Mouse (Mus musculus) midbrain, embryonic 12.5 days (tissue): Measurements from ENCODE around the gene Zbtb3. TPM values are rescaled to one million over a fixed set of nuclear protein-coding genes. Genes with fewer than 3 reads are reported as not detected.

Source experiments
- ATAC-seq: fragments of 200-750 bp; cut with Nextera tagmentation; 2 replicates; pipeline ENCODE4 v1.8.0; 2017; ENCODE audit warnings: low read depth, moderate TSS enrichment, moderate library complexity; ENCODE audit not compliant: low FRiP score
- H3K27ac ChIP-seq: fragments of 300-500 bp; sonication (generic); replicated peaks from 2 replicates; pipeline ENCODE4 v1.5.1; 2016; ENCODE audit warnings: mild to moderate bottlenecking
- H3K27me3 ChIP-seq: fragments of 300-500 bp; sonication (generic); 2 replicates; pipeline ENCODE4 v1.6.1; 2016; ENCODE audit warnings: mild to moderate bottlenecking
- H3K36me3 ChIP-seq: fragments of 300-500 bp; sonication (generic); 2 replicates; pipeline ENCODE4 v1.6.1; 2016
- H3K4me1 ChIP-seq: fragments of 300-500 bp; sonication (generic); 2 replicates; pipeline ENCODE4 v1.6.1; 2016
- H3K4me2 ChIP-seq: fragments of 300-500 bp; sonication (generic); replicated peaks from 2 replicates; pipeline ENCODE4 v1.6.1; 2016; ENCODE audit warnings: mild to moderate bottlenecking, moderate library complexity
- H3K4me3 ChIP-seq: fragments of 300-500 bp; sonication (generic); 2 replicates; pipeline ENCODE4 v1.5.1; 2016; ENCODE audit warnings: mild to moderate bottlenecking
- H3K9ac ChIP-seq: fragments of 300-500 bp; sonication (generic); replicated peaks from 2 replicates; pipeline ENCODE4 v1.6.1; 2016; ENCODE audit warnings: mild to moderate bottlenecking, moderate library complexity
- H3K9me3 ChIP-seq: fragments of 300-500 bp; sonication (generic); 2 replicates; pipeline ENCODE4 v1.6.1; 2016; ENCODE audit warnings: mild to moderate bottlenecking
- WGBS: fragments of 180-500 bp; shearing (Covaris S2); methylation state at CpG from one replicate; pipeline ENCODE4 v1.1.7; 2016; 5-methylcytosine and 5-hydroxymethylcytosine counted together
- polyA plus RNA-seq: library from polyadenylated mRNA; unstranded; fragments of >200 nt; fragmentation: Nextera tagmentation; extraction: Ambion mirVana; gene quantifications from 2 replicates; pipeline ENCODE4 v1.2.1, GENCODE M21; 2016

Zbtb3 gene
- polyA plus RNA-seq, 1 experiment from 2014 or later = 8.8 TPM

DNA sequence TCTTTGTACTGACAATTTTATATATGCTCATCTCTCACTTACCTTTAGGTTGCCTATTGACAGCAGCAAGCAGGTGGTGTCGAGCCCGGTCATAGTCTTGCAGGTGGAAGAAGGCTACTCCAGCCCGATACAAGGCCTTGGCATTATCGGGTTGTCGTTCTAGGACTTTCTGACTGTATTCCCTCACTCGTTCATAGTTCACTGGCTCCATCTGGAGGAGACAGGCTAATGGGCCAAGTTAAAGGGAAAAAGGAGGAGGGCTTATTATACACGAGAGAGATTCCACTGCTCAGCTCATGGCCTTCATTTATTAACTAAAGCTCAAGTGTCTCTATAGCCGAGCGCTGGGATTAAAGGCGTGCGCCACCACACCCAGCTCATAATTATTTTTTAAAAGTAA is 13.5 kb downstream of the Zbtb3 start:
- H3K27ac ChIP-seq = no peak overlapping the region
- 82% methylated on average over 11 of the region's 11 CpGs for WGBS
- ATAC-seq = no peak
- H3K27me3 ChIP-seq = no peaks in the 10 kb centered on the region
- H3K4me1 ChIP-seq = peaks cover 35% of the 10 kb centered on the region
- H3K9me3 ChIP-seq = no peaks in the 10 kb centered on the region
- no peak overlapping the region for H3K9ac ChIP-seq
- no peak overlapping the region for H3K4me2 ChIP-seq
- no peak overlapping the region for H3K4me3 ChIP-seq
- H3K36me3 ChIP-seq = peaks cover 54% of the 10 kb centered on the region

DNA sequence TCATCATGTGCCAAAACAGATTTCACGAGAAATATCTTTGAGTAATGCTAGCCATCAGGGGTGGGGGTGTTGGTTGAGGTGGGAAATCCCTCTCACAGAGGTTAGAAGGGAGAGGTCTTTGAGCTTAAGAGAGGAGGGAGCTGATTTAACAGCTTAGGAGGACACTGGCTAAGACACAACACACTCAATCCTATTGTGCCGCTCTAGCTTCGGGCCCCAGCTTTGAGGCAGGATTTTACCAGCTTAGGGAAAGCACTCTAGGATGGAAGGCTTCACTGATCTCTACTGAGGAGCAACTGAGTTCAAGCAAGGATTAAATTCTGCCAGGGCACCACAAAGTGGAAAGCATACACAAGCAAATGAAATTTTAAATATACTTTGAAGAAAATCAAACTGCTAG is 14.6 kb downstream of the Zbtb3 start:
- Histone ChIP-seq H3K36me3 (peaks cover 44% of the 10 kb centered on the region), H3K4me1 (peaks cover 42% of the 10 kb centered on the region), H3K9me3 (no peaks in the 10 kb centered on the region), H3K9ac (peak overlapping the region; percentile 47), H3K27me3 (no peaks in the 10 kb centered on the region), H3K4me3 (peak overlapping the region; percentile 19), H3K27ac (no peak overlapping the region), H3K4me2 (peak overlapping the region; percentile 94)
- no peak for ATAC-seq
- 37% methylated on average over 3 of the region's 3 CpGs for WGBS

DNA sequence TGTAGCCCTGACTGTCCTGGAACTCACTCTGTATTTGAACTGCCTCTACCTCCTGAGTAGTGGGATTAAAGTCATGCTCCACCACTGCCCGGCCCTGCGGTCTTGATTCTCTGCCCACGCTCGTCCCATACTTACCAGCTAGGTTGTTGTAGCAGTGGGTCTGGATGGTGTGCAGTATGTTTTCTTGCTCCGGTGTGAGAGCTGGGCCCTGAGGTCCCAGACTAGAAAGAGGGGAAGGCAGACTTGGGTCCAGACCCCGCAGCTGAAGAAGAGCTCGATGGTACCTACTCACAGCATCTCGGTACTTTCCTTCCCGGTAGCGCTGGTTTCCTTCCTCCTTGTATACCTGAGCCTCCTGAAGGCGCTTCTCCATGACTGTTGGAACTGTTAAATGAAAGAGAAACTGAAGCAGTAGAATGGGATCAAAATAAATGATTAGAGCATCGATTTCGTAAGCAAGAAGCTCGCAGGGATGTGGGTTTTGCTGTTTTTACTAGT is 16.0 kb downstream of the Zbtb3 start:
- Histone ChIP-seq H3K9me3 (no peaks in the 10 kb centered on the region), H3K27ac (peak overlapping the region; percentile 99), H3K36me3 (peaks cover 37% of the 10 kb centered on the region), H3K9ac (peak overlapping the region; percentile 86), H3K4me3 (peak overlapping the region; percentile 100), H3K4me1 (peaks cover 55% of the 10 kb centered on the region), H3K27me3 (no peaks in the 10 kb centered on the region), H3K4me2 (peak overlapping the region; percentile 94)
- ATAC-seq = no peak
- WGBS = 32% methylated on average over 14 of the region's 14 CpGs

DNA sequence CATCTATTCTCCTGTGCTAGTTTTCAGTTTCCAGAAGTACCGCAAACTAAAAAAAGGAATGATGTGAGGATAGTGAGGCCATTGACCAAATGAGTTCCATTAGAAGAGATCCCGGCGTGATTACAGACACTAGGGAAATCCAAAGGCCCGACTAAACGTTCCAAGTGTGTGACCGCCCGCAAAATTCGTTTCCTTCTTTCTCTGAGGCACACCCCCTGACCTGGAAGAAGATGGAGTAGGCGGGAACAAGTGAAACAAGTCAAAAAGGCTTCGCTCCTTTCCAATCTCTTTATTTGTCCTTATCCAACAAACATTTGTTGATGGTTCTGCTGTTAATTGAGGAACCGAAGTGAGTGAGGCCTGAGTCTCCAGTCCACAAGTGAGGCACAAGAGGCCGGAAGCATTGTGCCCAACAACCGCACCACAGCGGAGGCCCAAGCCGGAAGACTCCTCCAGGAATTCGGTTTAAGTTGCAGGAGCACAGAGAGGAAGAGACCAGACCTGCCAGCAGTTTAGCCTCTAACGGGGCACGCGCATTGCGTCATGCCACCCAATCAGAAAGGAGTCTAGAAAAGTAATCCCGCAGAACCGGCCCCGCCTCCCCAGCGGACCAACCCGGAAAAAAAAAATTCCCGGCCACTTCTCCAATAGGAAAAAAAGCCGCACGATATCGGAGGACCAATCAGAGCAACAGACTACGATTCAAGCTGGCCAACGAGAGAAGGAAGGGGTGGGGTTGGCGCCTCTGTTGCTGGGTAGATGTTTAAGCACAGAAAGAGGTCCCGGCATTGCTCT is 16.6 kb downstream of the Zbtb3 start, which contains the start of gene Ttc9c:
Ttc9c (minus strand) TSS at position 533 of the 795 bp plus-strand sequence.
- Histone ChIP-seq H3K27ac (peak within 1 kb of the TSS; percentile 99), H3K4me3 (peak within 1 kb of the TSS; percentile 100), H3K9ac (peak within 1 kb of the TSS; percentile 99), H3K4me2 (peak within 1 kb of the TSS; percentile 94), H3K27me3 (no peaks in the 10 kb centered on the region), H3K36me3 (peaks cover 37% of the 10 kb centered on the region), H3K4me1 (peaks cover 57% of the 10 kb centered on the region), H3K9me3 (no peaks in the 10 kb centered on the region)
- under 1% methylated on average over 33 of the region's 33 CpGs for WGBS
- ATAC-seq = peak; percentile 93

DNA sequence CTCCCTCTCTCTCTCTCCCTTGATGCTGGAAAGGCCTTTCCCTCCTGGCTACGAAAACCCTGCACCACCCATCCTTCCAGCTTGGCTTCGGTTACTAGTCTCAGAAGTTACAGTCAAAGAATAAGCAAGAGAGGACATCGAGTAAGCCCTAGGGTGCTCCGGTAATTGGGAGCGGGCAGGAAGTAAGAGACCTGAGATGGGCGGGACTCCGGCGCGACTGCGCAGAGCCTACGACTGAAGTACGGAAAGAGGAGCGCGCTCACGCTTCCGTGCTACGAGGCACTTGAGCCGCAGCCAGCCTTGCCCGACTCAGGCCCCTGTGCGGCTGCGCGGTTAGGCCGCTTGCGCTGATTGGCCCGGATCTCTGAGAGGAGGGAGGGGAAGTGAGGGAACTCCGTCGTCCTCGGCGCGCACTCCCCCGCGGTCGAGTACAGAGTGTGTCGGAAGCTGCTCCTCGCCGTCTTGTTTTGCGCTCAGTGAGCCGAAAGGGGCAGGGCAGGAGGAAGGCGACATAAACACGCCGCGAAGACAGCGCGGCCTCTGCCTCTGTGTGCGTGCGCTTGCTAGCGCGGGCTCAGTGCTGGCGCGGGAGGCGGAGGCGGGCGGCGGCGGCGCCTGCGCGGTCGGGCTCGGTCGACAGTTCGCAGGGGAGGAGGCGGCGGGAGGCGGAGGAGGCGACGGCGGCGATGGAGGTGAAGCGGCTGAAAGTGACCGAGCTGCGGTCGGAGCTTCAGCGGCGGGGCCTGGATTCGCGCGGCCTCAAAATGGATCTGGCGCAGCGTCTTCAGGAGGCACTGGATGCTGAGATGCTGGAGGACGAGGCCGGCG is 17.5 kb downstream of the Zbtb3 start, which contains the start of gene Hnrnpul2:
Hnrnpul2 (plus strand) TSS at position 415 of the 828 bp plus-strand sequence.
- Histone ChIP-seq H3K9ac (peak within 1 kb of the TSS; percentile 99), H3K27me3 (no peaks in the 10 kb centered on the region), H3K4me3 (peak within 1 kb of the TSS; percentile 100), H3K4me1 (peaks cover 55% of the 10 kb centered on the region), H3K9me3 (no peaks in the 10 kb centered on the region), H3K4me2 (peak within 1 kb of the TSS; percentile 94), H3K36me3 (peaks cover 38% of the 10 kb centered on the region), H3K27ac (peak within 1 kb of the TSS; percentile 99)
- WGBS = under 1% methylated on average over 81 of the region's 83 CpGs
- ATAC-seq = peak; percentile 97

DNA sequence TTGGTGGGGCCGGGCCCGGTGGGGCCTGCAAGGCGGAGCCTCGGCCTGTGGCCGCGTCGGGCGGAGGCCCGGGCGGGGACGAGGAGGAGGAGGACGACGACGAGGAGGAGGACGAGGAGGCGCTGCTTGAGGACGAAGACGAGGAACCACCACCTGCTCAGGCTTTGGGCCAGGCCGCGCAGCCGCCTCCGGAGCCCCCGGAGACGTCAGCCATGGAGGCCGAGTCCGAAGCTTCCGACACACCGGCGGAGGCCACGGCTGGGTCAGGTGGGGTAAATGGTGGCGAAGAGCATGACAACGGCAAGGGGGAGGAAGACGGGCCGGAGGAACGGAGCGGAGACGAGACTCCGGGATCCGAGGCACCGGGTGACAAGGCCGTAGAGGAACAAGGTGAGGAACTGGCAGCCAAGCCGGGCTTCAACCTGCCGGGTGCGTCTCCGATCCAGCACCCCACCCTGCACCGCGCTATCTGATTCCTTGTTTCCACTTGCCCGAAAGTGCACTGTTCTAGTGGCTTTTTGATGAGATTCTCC is 18.1 kb downstream of the Zbtb3 start:
- peak; percentile 10 for ATAC-seq
- Histone ChIP-seq H3K27ac (peak overlapping the region; percentile 99), H3K27me3 (no peaks in the 10 kb centered on the region), H3K4me1 (peaks cover 50% of the 10 kb centered on the region), H3K36me3 (peaks cover 38% of the 10 kb centered on the region), H3K4me2 (peak overlapping the region; percentile 94), H3K4me3 (peak overlapping the region; percentile 100), H3K9ac (peak overlapping the region; percentile 99), H3K9me3 (no peaks in the 10 kb centered on the region)
- under 1% methylated on average over 42 of the region's 48 CpGs for WGBS

DNA sequence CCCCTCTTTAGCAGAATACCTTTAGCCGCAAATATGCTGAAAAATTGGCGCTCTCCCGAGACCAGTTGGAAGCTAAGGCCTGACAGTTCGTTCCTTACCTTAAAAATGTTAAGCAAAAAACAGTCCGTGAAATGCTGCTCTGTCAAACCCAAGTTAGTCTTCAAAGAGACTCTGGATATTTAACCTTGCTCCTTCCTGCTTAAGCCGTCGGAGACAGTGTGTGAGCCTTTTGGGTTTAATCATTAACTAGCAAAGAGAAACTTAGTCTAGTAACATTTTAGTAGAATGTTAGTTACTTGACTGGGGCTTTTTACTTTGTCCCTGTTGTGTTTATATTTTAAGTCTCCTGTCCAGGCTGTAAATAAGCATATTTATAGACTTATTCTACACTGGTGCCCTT is 18.8 kb downstream of the Zbtb3 start:
- H3K36me3 ChIP-seq = peaks cover 39% of the 10 kb centered on the region
- WGBS = 3% methylated on average over 7 of the region's 7 CpGs

DNA sequence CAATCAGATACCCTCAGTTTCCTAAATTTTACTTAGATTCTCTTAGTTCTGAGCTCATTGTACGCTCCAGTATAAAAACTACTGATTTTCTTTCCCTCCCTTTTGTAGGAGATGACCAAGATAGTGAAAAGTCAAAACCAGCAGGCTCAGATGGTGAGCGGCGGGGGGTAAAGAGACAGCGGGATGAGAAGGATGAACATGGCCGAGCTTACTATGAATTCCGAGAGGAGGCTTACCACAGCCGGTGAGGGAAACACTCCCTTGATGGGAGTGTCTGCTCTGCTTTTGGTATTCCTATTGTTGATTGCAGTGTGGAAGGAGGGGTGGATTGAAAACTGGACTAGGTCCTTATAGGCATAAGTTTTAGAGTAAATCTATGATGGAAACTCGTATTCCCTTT is 20.3 kb downstream of the Zbtb3 start:
- Histone ChIP-seq H3K27ac (no peak overlapping the region), H3K9ac (peak overlapping the region; percentile 99), H3K4me3 (peak overlapping the region; percentile 100), H3K4me2 (peak overlapping the region; percentile 94), H3K9me3 (no peaks in the 10 kb centered on the region), H3K27me3 (no peaks in the 10 kb centered on the region), H3K4me1 (peaks cover 30% of the 10 kb centered on the region), H3K36me3 (peaks cover 47% of the 10 kb centered on the region)
- ATAC-seq = no peak
- WGBS = 72% methylated on average over 8 of the region's 8 CpGs

More for the DNA sequence above, 18.8 kb downstream of the Zbtb3 start:
- peak overlapping the region; percentile 99 for H3K9ac ChIP-seq
- H3K27me3 ChIP-seq = no peaks in the 10 kb centered on the region
- H3K27ac ChIP-seq = peak overlapping the region; percentile 99
- peaks cover 44% of the 10 kb centered on the region for H3K4me1 ChIP-seq
- peak overlapping the region; percentile 94 for H3K4me2 ChIP-seq
- no peak for ATAC-seq
- no peaks in the 10 kb centered on the region for H3K9me3 ChIP-seq
- peak overlapping the region; percentile 100 for H3K4me3 ChIP-seq

DNA sequence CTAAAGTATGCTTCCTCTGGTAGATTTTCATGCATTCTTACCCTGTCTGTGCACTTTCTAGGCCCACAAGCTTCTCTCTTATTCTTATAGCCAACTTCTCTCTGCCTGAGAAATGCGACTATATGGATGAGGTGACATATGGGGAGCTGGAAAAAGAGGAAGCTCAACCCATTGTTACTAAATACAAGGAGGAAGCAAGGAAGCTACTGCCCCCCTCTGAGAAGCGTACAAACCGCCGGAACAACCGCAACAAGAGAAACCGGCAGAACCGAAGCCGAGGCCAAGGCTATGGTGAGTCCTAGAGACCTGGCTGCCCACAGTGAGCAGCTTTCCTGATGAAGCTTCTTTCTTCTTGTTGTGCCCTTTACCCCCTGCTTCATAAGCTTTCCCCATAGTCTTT is 27.3 kb downstream of the Zbtb3 start, which contains the start of gene AC129217.1:
AC129217.1 (plus strand) TSS at position 114 of the 400 bp plus-strand sequence.
- no peaks in the 10 kb centered on the region for H3K9me3 ChIP-seq
- H3K4me3 ChIP-seq = no peak within 1 kb of the TSS
- no peaks in the 10 kb centered on the region for H3K4me1 ChIP-seq
- no peaks in the 10 kb centered on the region for H3K27me3 ChIP-seq
- peaks cover 98% of the 10 kb centered on the region for H3K36me3 ChIP-seq
- H3K27ac ChIP-seq = no peak within 1 kb of the TSS
- ATAC-seq = no peak
- H3K4me2 ChIP-seq = no peak within 1 kb of the TSS
- H3K9ac ChIP-seq = no peak within 1 kb of the TSS
- 90% methylated on average over 8 of the region's 8 CpGs for WGBS

DNA sequence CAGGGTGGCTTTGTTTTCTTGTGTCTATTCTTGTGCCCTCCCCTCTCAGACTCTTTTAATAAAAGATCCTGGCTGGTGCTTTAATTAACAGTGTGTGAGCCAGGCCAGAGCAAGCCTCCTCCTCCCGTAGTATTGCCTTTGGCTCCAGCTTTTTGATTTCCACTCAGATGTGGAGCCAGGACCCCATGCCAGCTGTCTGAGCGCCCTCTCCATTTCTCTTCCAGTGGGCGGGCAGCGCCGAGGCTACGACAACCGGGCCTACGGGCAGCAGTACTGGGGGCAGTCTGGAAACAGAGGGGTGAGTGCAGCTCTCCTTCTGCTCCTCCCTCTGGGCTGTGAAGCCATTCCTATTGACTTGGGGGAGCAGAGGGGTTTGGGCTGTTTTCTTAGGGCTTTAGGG is 28.3 kb downstream of the Zbtb3 start:
- peaks cover 100% of the 10 kb centered on the region for H3K36me3 ChIP-seq

DNA sequence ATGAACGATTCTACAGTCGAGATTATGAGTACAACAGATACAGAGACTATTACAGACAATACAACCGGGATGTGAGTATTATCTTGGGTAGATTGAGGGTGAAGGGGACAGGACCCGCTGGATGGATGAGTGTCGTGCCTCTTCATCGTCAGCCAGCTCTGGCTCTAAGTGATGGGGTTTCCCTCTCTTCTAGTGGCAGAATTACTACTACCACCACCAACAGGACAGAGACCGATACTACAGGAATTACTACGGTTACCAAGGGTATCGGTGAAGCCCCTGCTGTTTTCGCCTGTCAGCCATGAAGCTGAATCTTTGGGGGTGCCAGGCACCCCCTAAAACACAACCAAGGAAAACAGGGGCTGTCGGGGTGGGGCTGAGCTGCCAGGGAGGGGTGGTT is 28.9 kb downstream of the Zbtb3 start:
- no peak for ATAC-seq
- no peaks in the 10 kb centered on the region for H3K27me3 ChIP-seq
- no peak overlapping the region for H3K4me3 ChIP-seq
- H3K36me3 ChIP-seq = peaks cover 96% of the 10 kb centered on the region
- H3K9me3 ChIP-seq = no peaks in the 10 kb centered on the region
- H3K4me1 ChIP-seq = no peaks in the 10 kb centered on the region
- 85% methylated on average over 11 of the region's 11 CpGs for WGBS
- no peak overlapping the region for H3K27ac ChIP-seq
- H3K9ac ChIP-seq = no peak overlapping the region
- no peak overlapping the region for H3K4me2 ChIP-seq

More for the DNA sequence above, 28.3 kb downstream of the Zbtb3 start:
- no peak overlapping the region for H3K4me3 ChIP-seq
- WGBS = 90% methylated on average over 8 of the region's 8 CpGs
- H3K9me3 ChIP-seq = no peaks in the 10 kb centered on the region
- no peaks in the 10 kb centered on the region for H3K27me3 ChIP-seq
- no peak overlapping the region for H3K9ac ChIP-seq
- ATAC-seq = no peak
- no peaks in the 10 kb centered on the region for H3K4me1 ChIP-seq
- no peak overlapping the region for H3K4me2 ChIP-seq
- H3K27ac ChIP-seq = no peak overlapping the region
